Mouse (Mus musculus): Measurements from ENCODE around the gene Mroh2a.

- TF ChIP-seq CTCF (conservative IDR thresholded peaks at IDR 0.05; ENCODE audit: insufficient read depth, insufficient read length, low read depth, low read length), result no peak
- no peak for TF ChIP-seq POLR2A (IDR thresholded peaks at IDR 0.05; ENCODE audit: low read depth, low read length)
These were observed 29.3 kb upstream of the Mroh2a start for GRCm38 (mm10) chr1:88197443-88197842.

Measured in kidney, adult 2 months (tissue).